Mouse (Mus musculus): Measurements from ENCODE around the gene Plcb1.

DNA sequence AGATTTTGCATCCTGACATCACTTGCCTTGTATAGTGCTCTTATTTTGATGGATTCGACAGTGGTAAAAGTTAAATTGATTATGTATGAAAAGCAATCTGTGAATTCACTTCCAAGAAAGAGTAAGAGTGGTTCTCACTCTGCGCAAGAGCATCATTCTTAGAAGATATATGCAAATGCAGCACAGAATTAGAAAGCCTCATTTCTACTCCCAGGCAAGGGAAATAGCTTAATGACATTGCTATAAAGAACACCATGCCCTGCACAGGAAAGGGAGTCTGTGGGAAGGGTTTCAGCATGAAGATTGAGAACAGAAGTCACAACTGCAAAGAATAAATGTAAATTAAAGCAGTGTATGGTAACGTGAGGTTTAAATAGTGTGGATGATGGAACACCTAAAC, 530.1 kb downstream of the Plcb1 start:
- TF ChIP-seq FLI1 (IDR thresholded peaks at IDR 0.05; ENCODE audit: low read length) (no peak), GATA1 (IDR thresholded peaks at IDR 0.05; ENCODE audit: borderline replicate concordance, low read length) (no peak)

All from megakaryocyte, embryonic 14.5 days (primary cell).